Mouse (Mus musculus): ENCODE measurements at regions not wholly inside any gene's neighbourhood (a gene's known extent, or its start where the extent isn't known, plus 50 kb on each side); places are given as distances from the start of the nearest gene placed in this dataset.

GRCm38 (mm10) chr6:13523463-13524202 is 84.3 kb downstream of the Tmem168 start:
- Histone ChIP-seq H3K36me3 (no peaks in the 10 kb centered on the region), H3K4me1 (no peaks in the 10 kb centered on the region), H3K4me3 (no peak overlapping the region), H3K9ac (no peak overlapping the region), H3K27me3 (no peaks in the 10 kb centered on the region), H3K9me3 (no peaks in the 10 kb centered on the region), H3K27ac (no peak overlapping the region), H3K4me2 (no peak overlapping the region)
- no peak for ATAC-seq (ENCODE audit: borderline replicate concordance, extremely low read depth, low FRiP score, low TSS enrichment)
- WGBS: 86% methylated on average over 8 of the region's 8 CpGs

- H3K9me3 ChIP-seq: no peaks in the 10 kb centered on the region
- no peak overlapping the region for H3K4me2 ChIP-seq
- no peak for ATAC-seq (ENCODE audit: borderline replicate concordance, extremely low read depth, low FRiP score, low TSS enrichment)
- WGBS: 66% methylated on average over 3 of the region's 3 CpGs
- H3K36me3 ChIP-seq: no peaks in the 10 kb centered on the region
- H3K4me1 ChIP-seq: no peaks in the 10 kb centered on the region
- H3K9ac ChIP-seq: no peak overlapping the region
- H3K27me3 ChIP-seq: no peaks in the 10 kb centered on the region
- H3K4me3 ChIP-seq: no peak overlapping the region
- H3K27ac ChIP-seq: no peak overlapping the region
Measured at GRCm38 (mm10) chr6:13514126-13514525, 93.8 kb downstream of the Tmem168 start.

- 88% methylated on average over 5 of the region's 5 CpGs for WGBS
- no peak for ATAC-seq (ENCODE audit: borderline replicate concordance, extremely low read depth, low FRiP score, low TSS enrichment)
- H3K4me1 ChIP-seq: no peaks in the 10 kb centered on the region
Measured at GRCm38 (mm10) chr6:13476493-13477129, 131.3 kb downstream of the Tmem168 start.

GRCm38 (mm10) chr6:13449160-13449787 is 158.6 kb downstream of the Tmem168 start:
- Histone ChIP-seq H3K4me3 (no peak overlapping the region), H3K4me2 (no peak overlapping the region), H3K9me3 (no peaks in the 10 kb centered on the region), H3K27me3 (no peaks in the 10 kb centered on the region), H3K36me3 (no peaks in the 10 kb centered on the region), H3K4me1 (no peaks in the 10 kb centered on the region), H3K27ac (no peak overlapping the region), H3K9ac (no peak overlapping the region)
- ATAC-seq (ENCODE audit: borderline replicate concordance, extremely low read depth, low FRiP score, low TSS enrichment): no peak
- WGBS: 73% methylated on average over 3 of the region's 3 CpGs

More at GRCm38 (mm10) chr6:13476493-13477129, 131.3 kb downstream of the Tmem168 start:
- Histone ChIP-seq H3K9me3 (no peaks in the 10 kb centered on the region), H3K4me3 (no peak overlapping the region), H3K4me2 (no peak overlapping the region), H3K9ac (no peak overlapping the region), H3K27me3 (no peaks in the 10 kb centered on the region), H3K36me3 (no peaks in the 10 kb centered on the region), H3K27ac (no peak overlapping the region)

GRCm38 (mm10) chr6:13413768-13414167 is 189.0 kb upstream of the Vwde start:
- no peak overlapping the region for H3K4me3 ChIP-seq
- H3K9me3 ChIP-seq: no peaks in the 10 kb centered on the region
- H3K9ac ChIP-seq: no peak overlapping the region
- H3K27me3 ChIP-seq: no peaks in the 10 kb centered on the region
- ATAC-seq (ENCODE audit: borderline replicate concordance, extremely low read depth, low FRiP score, low TSS enrichment): no peak
- no peak overlapping the region for H3K27ac ChIP-seq
- no peak overlapping the region for H3K4me2 ChIP-seq
- H3K36me3 ChIP-seq: no peaks in the 10 kb centered on the region
- H3K4me1 ChIP-seq: no peaks in the 10 kb centered on the region

GRCm38 (mm10) chr6:13413092-13413491 is 188.3 kb upstream of the Vwde start:
- H3K4me3 ChIP-seq: no peak overlapping the region
- no peak overlapping the region for H3K4me2 ChIP-seq
- H3K36me3 ChIP-seq: no peaks in the 10 kb centered on the region
- H3K9me3 ChIP-seq: no peaks in the 10 kb centered on the region
- H3K27ac ChIP-seq: no peak overlapping the region
- no peaks in the 10 kb centered on the region for H3K27me3 ChIP-seq
- WGBS: 62% methylated on average over 3 of the region's 3 CpGs
- ATAC-seq (ENCODE audit: borderline replicate concordance, extremely low read depth, low FRiP score, low TSS enrichment): peak; percentile 27; the same call in 1 of the 2 replicates
- no peak overlapping the region for H3K9ac ChIP-seq
- H3K4me1 ChIP-seq: no peaks in the 10 kb centered on the region

- no peak for ATAC-seq (ENCODE audit: borderline replicate concordance, extremely low read depth, low FRiP score, low TSS enrichment)
Measured at GRCm38 (mm10) chr6:13384469-13384868, 159.7 kb upstream of the Vwde start.

GRCm38 (mm10) chr6:13383211-13383610 is 158.4 kb upstream of the Vwde start:
- Histone ChIP-seq H3K4me1 (no peaks in the 10 kb centered on the region), H3K4me3 (no peak overlapping the region), H3K36me3 (no peaks in the 10 kb centered on the region), H3K4me2 (no peak overlapping the region), H3K27me3 (no peaks in the 10 kb centered on the region), H3K9ac (no peak overlapping the region), H3K9me3 (no peaks in the 10 kb centered on the region), H3K27ac (no peak overlapping the region)
- 82% methylated on average over 2 of the region's 2 CpGs for WGBS
- ATAC-seq (ENCODE audit: borderline replicate concordance, extremely low read depth, low FRiP score, low TSS enrichment): no peak

More at GRCm38 (mm10) chr6:13384469-13384868, 159.7 kb upstream of the Vwde start:
- Histone ChIP-seq H3K9me3 (no peaks in the 10 kb centered on the region), H3K27ac (no peak overlapping the region), H3K36me3 (no peaks in the 10 kb centered on the region), H3K4me2 (no peak overlapping the region), H3K9ac (no peak overlapping the region), H3K27me3 (no peaks in the 10 kb centered on the region), H3K4me3 (no peak overlapping the region), H3K4me1 (no peaks in the 10 kb centered on the region)
- 90% methylated on average over 1 of the region's 1 CpGs for WGBS

- Histone ChIP-seq H3K27me3 (no peaks in the 10 kb centered on the region), H3K27ac (no peak overlapping the region), H3K9ac (no peak overlapping the region), H3K9me3 (no peaks in the 10 kb centered on the region), H3K36me3 (no peaks in the 10 kb centered on the region), H3K4me1 (no peaks in the 10 kb centered on the region), H3K4me2 (no peak overlapping the region), H3K4me3 (no peak overlapping the region)
- no peak for ATAC-seq (ENCODE audit: borderline replicate concordance, extremely low read depth, low FRiP score, low TSS enrichment)
- WGBS: 44% methylated on average over 3 of the region's 3 CpGs
Measured at GRCm38 (mm10) chr6:13380819-13381218, 156.1 kb upstream of the Vwde start.

- Histone ChIP-seq H3K4me3 (no peak overlapping the region), H3K9me3 (no peaks in the 10 kb centered on the region), H3K27ac (no peak overlapping the region), H3K4me1 (no peaks in the 10 kb centered on the region), H3K9ac (no peak overlapping the region), H3K4me2 (no peak overlapping the region), H3K27me3 (no peaks in the 10 kb centered on the region), H3K36me3 (no peaks in the 10 kb centered on the region)
- no peak for ATAC-seq (ENCODE audit: borderline replicate concordance, extremely low read depth, low FRiP score, low TSS enrichment)
Measured at GRCm38 (mm10) chr6:13379727-13380126, 155.0 kb upstream of the Vwde start.

GRCm38 (mm10) chr6:13373896-13374295 is 149.1 kb upstream of the Vwde start:
- Histone ChIP-seq H3K27me3 (no peaks in the 10 kb centered on the region), H3K4me2 (no peak overlapping the region), H3K4me3 (no peak overlapping the region), H3K27ac (no peak overlapping the region), H3K9me3 (no peaks in the 10 kb centered on the region), H3K9ac (no peak overlapping the region), H3K4me1 (no peaks in the 10 kb centered on the region), H3K36me3 (no peaks in the 10 kb centered on the region)
- 64% methylated on average over 1 of the region's 1 CpGs for WGBS
- ATAC-seq (ENCODE audit: borderline replicate concordance, extremely low read depth, low FRiP score, low TSS enrichment): no peak

GRCm38 (mm10) chr6:13369709-13370296 is 145.0 kb upstream of the Vwde start:
- H3K27ac ChIP-seq: no peak overlapping the region
- H3K4me1 ChIP-seq: no peaks in the 10 kb centered on the region
- no peaks in the 10 kb centered on the region for H3K36me3 ChIP-seq
- no peaks in the 10 kb centered on the region for H3K27me3 ChIP-seq
- no peak overlapping the region for H3K4me3 ChIP-seq
- H3K9ac ChIP-seq: no peak overlapping the region
- no peak for ATAC-seq (ENCODE audit: borderline replicate concordance, extremely low read depth, low FRiP score, low TSS enrichment)
- H3K4me2 ChIP-seq: no peak overlapping the region
- H3K9me3 ChIP-seq: no peaks in the 10 kb centered on the region

Measured in lung, embryonic 15.5 days (tissue).